Mouse (Mus musculus): ENCODE measurements at regions not wholly inside any gene's neighbourhood (a gene's known extent, or its start where the extent isn't known, plus 50 kb on each side); places are given as distances from the start of the nearest gene placed in this dataset.

DNA sequence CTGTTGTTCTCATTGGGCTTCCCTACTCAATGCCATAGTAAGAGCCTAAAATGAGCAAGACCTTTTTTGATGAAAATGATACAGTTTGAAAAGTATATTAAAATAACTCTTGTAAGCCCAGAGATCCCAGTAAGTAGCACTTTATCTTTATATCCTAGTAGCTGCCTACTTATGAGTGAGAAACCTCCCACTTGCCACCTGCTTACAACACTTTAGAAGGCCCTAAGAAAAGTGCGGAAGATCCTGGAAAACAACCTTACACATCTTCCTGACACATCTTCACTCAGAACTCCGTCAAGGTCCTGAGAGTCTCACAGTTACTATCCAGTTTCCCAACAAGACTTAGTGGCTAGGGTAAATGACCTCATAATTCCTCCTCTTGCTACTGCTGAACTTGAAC, 759.0 kb upstream of the Ptprd start:
- 88% methylated on average over 2 of the region's 2 CpGs for WGBS
- no peaks in the 10 kb centered on the region for H3K9me3 ChIP-seq (ENCODE audit: control insufficient read depth, low read length)
- no peak overlapping the region for H3K9ac ChIP-seq (ENCODE audit: low read depth, low read length)
- no peak for ATAC-seq
- no peaks in the 10 kb centered on the region for H3K27me3 ChIP-seq (replicated peaks; ENCODE audit: control insufficient read depth, insufficient read depth, low read length)
- no peak overlapping the region for H3K4me3 ChIP-seq (ENCODE audit: low read length)
- no peak overlapping the region for H3K27ac ChIP-seq (ENCODE audit: low read depth, low read length)
- H3K36me3 ChIP-seq (ENCODE audit: control insufficient read depth, insufficient read depth, low read length): no peaks in the 10 kb centered on the region
- H3K4me1 ChIP-seq (ENCODE audit: control insufficient read depth, insufficient read depth, low read depth, low read length): no peaks in the 10 kb centered on the region
- no peak overlapping the region for H3K4me2 ChIP-seq (ENCODE audit: low read length)

DNA sequence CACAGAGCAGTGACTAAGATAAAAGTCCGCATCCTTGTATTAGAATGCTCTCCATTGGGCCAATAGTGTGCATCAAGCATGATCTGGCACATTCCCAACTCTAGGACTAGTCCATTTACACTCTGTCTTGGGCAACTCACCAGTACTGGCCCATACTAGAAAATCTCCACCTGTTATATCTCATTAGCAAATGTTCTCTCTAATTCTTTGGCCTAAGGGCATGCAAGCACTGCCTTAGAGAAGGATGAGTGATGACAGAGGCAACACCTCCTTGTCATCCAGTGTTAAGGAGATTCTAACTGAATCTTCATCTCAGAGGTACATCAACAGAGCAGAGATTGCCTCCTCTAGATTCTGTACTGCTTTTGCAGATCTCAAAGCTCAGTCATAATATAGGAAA, 731.8 kb upstream of the Ptprd start:
- Histone ChIP-seq H3K9ac (ENCODE audit: low read depth, low read length) (no peak overlapping the region), H3K9me3 (ENCODE audit: control insufficient read depth, low read length) (no peaks in the 10 kb centered on the region), H3K4me1 (ENCODE audit: control insufficient read depth, insufficient read depth, low read depth, low read length) (no peaks in the 10 kb centered on the region), H3K4me3 (ENCODE audit: low read length) (no peak overlapping the region), H3K27ac (ENCODE audit: low read depth, low read length) (no peak overlapping the region), H3K4me2 (ENCODE audit: low read length) (no peak overlapping the region), H3K36me3 (ENCODE audit: control insufficient read depth, insufficient read depth, low read length) (no peaks in the 10 kb centered on the region), H3K27me3 (replicated peaks; ENCODE audit: control insufficient read depth, insufficient read depth, low read length) (no peaks in the 10 kb centered on the region)
- ATAC-seq: peak; percentile 37; the same call in 1 of the 2 replicates
- WGBS: 84% methylated on average over 1 of the region's 1 CpGs

DNA sequence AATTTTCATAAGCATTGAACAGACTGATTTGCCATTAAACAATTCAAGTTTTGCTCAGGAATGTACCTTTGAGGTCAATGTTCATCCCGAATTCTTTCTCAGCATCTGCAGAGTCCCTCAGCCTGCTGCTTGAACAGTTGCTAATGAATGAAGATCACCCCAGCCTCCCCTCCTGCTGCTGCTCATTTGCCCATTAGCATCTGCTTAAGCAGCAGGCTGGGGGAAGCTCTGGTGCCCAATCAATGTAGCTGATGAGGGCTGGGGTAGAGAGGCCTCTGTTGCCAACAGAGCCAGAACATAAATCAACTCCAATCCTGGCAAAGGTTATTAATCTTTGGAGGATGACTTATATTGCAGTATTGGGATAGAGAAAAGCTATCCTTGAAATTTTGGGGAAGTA, 715.4 kb upstream of the Ptprd start:
- 26% methylated on average over 1 of the region's 1 CpGs for WGBS
- Histone ChIP-seq H3K27ac (ENCODE audit: low read depth, low read length) (no peak overlapping the region), H3K4me1 (ENCODE audit: control insufficient read depth, insufficient read depth, low read depth, low read length) (no peaks in the 10 kb centered on the region), H3K27me3 (replicated peaks; ENCODE audit: control insufficient read depth, insufficient read depth, low read length) (no peaks in the 10 kb centered on the region), H3K9me3 (ENCODE audit: control insufficient read depth, low read length) (no peaks in the 10 kb centered on the region), H3K4me3 (ENCODE audit: low read length) (no peak overlapping the region), H3K36me3 (ENCODE audit: control insufficient read depth, insufficient read depth, low read length) (no peaks in the 10 kb centered on the region), H3K9ac (ENCODE audit: low read depth, low read length) (no peak overlapping the region), H3K4me2 (ENCODE audit: low read length) (no peak overlapping the region)
- peak; percentile 72 for ATAC-seq

DNA sequence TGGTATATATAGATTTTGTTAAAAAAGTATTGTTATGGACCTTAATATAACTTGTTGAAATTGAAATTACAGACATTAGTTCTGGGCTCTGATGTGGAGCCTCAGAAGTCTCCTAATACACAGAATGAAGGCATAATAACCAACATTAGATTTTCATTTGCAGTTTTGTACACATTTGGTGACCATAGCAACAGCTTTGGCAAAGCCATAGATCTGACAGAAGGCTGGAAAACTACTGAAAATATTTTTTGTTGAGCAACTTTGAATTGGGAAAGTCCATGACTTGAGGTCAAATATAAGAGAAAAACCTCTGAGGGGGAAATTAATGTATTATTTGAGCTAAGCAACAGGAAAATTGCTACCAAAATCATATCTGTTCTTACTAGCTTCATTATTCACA, 712.3 kb upstream of the Ptprd start:
- Histone ChIP-seq H3K4me3 (ENCODE audit: low read length) (no peak overlapping the region), H3K4me1 (ENCODE audit: control insufficient read depth, insufficient read depth, low read depth, low read length) (no peaks in the 10 kb centered on the region), H3K4me2 (ENCODE audit: low read length) (no peak overlapping the region), H3K36me3 (ENCODE audit: control insufficient read depth, insufficient read depth, low read length) (no peaks in the 10 kb centered on the region), H3K9ac (ENCODE audit: low read depth, low read length) (no peak overlapping the region), H3K27me3 (replicated peaks; ENCODE audit: control insufficient read depth, insufficient read depth, low read length) (no peaks in the 10 kb centered on the region), H3K27ac (ENCODE audit: low read depth, low read length) (no peak overlapping the region), H3K9me3 (ENCODE audit: control insufficient read depth, low read length) (no peaks in the 10 kb centered on the region)
- no peak for ATAC-seq
